ENCODE assay signal across 8 mouse cellular contexts in genomic region chr8:120334878-120335261, GRCm38 (mm10).
DNase-seq lines count a peak whose midpoint lies in the region; ATAC-seq and TF ChIP-seq lines count a peak whose summit lies in the region.

No protein-coding gene starts in this region.

- DNase-seq in layer of hippocampus, adult 2 months (ENCODE audit: low spot score in 2 of 2), result no peak
- no peak for DNase-seq in layer of hippocampus, adult 9-10 months (ENCODE audit: low spot score)
- DNase-seq in NIH3T3 (ENCODE audit: low read depth), result peak; percentile 28
- DNase-seq in limb, embryonic 14.5 days (ENCODE audit: low spot score), result peak; percentile 29
- DNase-seq in layer of hippocampus, adult 11-12 months (ENCODE audit: low spot score), result no peak
- no peak for DNase-seq in left cerebral cortex, postnatal 25 days (ENCODE audit: low spot score in 2 of 2)

- H3K9ac ChIP-seq in forebrain, embryonic 16.5 days (replicated peaks; ENCODE audit: low read depth, low read length), result peak overlapping the region; percentile 48; the same call in 1 of the 2 replicates
- H3K9ac ChIP-seq in limb, embryonic 14.5 days (ENCODE audit: low read depth, low read length, severe bottlenecking), result no peak overlapping the region
- 0 out of 2 replicates have a peak overlapping the region, but pooled peaks have one; percentile 0 for H3K9ac ChIP-seq in neural tube, embryonic 15.5 days (replicated peaks)

- TF ChIP-seq POLR2A in limb, embryonic 14.5 days (IDR thresholded peaks at IDR 0.05; ENCODE audit: borderline replicate concordance, extremely low read depth, insufficient read depth, insufficient read length), result no peak

- no peak overlapping the region for H3K4me3 ChIP-seq in layer of hippocampus, adult 2 months
- H3K4me3 ChIP-seq in forebrain, embryonic 16.5 days (replicated peaks; ENCODE audit: low read length), result no peak overlapping the region
- H3K4me3 ChIP-seq in limb, embryonic 14.5 days (replicated peaks; ENCODE audit: low read length), result no peak overlapping the region
- no peak overlapping the region for H3K4me3 ChIP-seq in neural tube, embryonic 15.5 days (replicated peaks)

- H3K4me2 ChIP-seq in forebrain, embryonic 16.5 days (ENCODE audit: low read length), result peak overlapping the region; percentile 30; the same call in 1 of the 2 replicates
- peak overlapping the region; percentile 30; the same call in 1 of the 2 replicates for H3K4me2 ChIP-seq in limb, embryonic 14.5 days (replicated peaks; ENCODE audit: low read depth, low read length, severe bottlenecking)
- H3K4me2 ChIP-seq in neural tube, embryonic 15.5 days, result 0 out of 2 replicates have a peak overlapping the region, but pooled peaks have one; percentile 15

- H3K9me3 ChIP-seq in forebrain, embryonic 16.5 days (ENCODE audit: control insufficient read depth, low read length), result no peaks in the 10 kb centered on the region
- no peaks in the 10 kb centered on the region for H3K9me3 ChIP-seq in limb, embryonic 14.5 days (ENCODE audit: control insufficient read depth, low read length)
- no peaks in the 10 kb centered on the region for H3K9me3 ChIP-seq in neural tube, embryonic 15.5 days (replicated peaks)

- H3K36me3 ChIP-seq in forebrain, embryonic 16.5 days (ENCODE audit: control insufficient read depth, insufficient read depth), result no peaks in the 10 kb centered on the region
- no peaks in the 10 kb centered on the region; the same call in 1 of the 2 replicates for H3K36me3 ChIP-seq in limb, embryonic 14.5 days (ENCODE audit: control insufficient read depth, insufficient read depth, low read length)
- no peaks in the 10 kb centered on the region for H3K36me3 ChIP-seq in neural tube, embryonic 15.5 days

- intact Hi-C loops in left cerebral cortex, postnatal 25 days (cut with DNase I), result no loop called here

- peak overlapping the region; percentile 82 for H3K27ac ChIP-seq in layer of hippocampus, adult 2 months
- peak overlapping the region; percentile 87 for H3K27ac ChIP-seq in forebrain, embryonic 16.5 days (ENCODE audit: low read length)
- 0 out of 2 replicates have a peak overlapping the region, but pooled peaks have one; percentile 33 for H3K27ac ChIP-seq in limb, embryonic 14.5 days (replicated peaks; ENCODE audit: low read depth, low read length)
- H3K27ac ChIP-seq in neural tube, embryonic 15.5 days (replicated peaks), result peak overlapping the region; percentile 76

- ATAC-seq in forebrain, embryonic 16.5 days, result peak; percentile 43; the same call in 1 of the 2 replicates
- ATAC-seq in limb, embryonic 14.5 days (ENCODE audit: low FRiP score, low read depth), result no peak
- no peak; the same call in 1 of the 2 replicates for ATAC-seq in neural tube, embryonic 15.5 days (ENCODE audit: low FRiP score)

- H3K4me1 ChIP-seq in forebrain, embryonic 16.5 days (replicated peaks; ENCODE audit: control insufficient read depth, insufficient read depth, low read length), result peaks cover 27% of the 10 kb centered on the region
- peaks cover 34% of the 10 kb centered on the region for H3K4me1 ChIP-seq in limb, embryonic 14.5 days (ENCODE audit: control insufficient read depth, insufficient read depth, low read length)
- peaks cover 36% of the 10 kb centered on the region for H3K4me1 ChIP-seq in neural tube, embryonic 15.5 days

- H3K27me3 ChIP-seq in forebrain, embryonic 16.5 days (replicated peaks; ENCODE audit: control insufficient read depth, insufficient read depth, low read length), result no peaks in the 10 kb centered on the region
- H3K27me3 ChIP-seq in limb, embryonic 14.5 days (ENCODE audit: control insufficient read depth, insufficient read depth, low read length), result no peaks in the 10 kb centered on the region
- no peaks in the 10 kb centered on the region for H3K27me3 ChIP-seq in neural tube, embryonic 15.5 days (replicated peaks)

- no peak for TF ChIP-seq CTCF in layer of hippocampus, adult 2 months (conservative IDR thresholded peaks at IDR 0.05)

- WGBS in forebrain, embryonic 16.5 days, result 6% methylated on average over 5 of the region's 5 CpGs
- WGBS in limb, embryonic 14.5 days, result 18% methylated on average over 5 of the region's 5 CpGs
- 11% methylated on average over 4 of the region's 5 CpGs for WGBS in neural tube, embryonic 15.5 days

Comparison
In these comparisons a context has a peak if more than half of its experiments do, and no peak if none do; other contexts are left out.
1. DNase-seq: peak in NIH3T3 (single experiment) and limb, embryonic 14.5 days (single experiment); none in layer of hippocampus, adult 2 months (0 of 2), layer of hippocampus, adult 9-10 months (single experiment), layer of hippocampus, adult 11-12 months (single experiment) and left cerebral cortex, postnatal 25 days (0 of 2).
2. H3K27ac ChIP-seq: peak in every context shown above with its lines; median percentile 87 in forebrain, embryonic 16.5 days; 82 in layer of hippocampus, adult 2 months; 76 in neural tube, embryonic 15.5 days; 33 in limb, embryonic 14.5 days.
3. Peak in every context shown above with its lines, with median percentiles within 50 percentile points of each other: H3K4me2 ChIP-seq.